Mouse (Mus musculus): Measurements from ENCODE around the gene Slc23a3. TPM values are rescaled to one million over a fixed set of nuclear protein-coding genes. Genes with fewer than 3 reads are reported as not detected.

Gene Slc23a3
- polyA plus RNA-seq, 1 experiment from 2014 or later = 1.4 TPM

DNA sequence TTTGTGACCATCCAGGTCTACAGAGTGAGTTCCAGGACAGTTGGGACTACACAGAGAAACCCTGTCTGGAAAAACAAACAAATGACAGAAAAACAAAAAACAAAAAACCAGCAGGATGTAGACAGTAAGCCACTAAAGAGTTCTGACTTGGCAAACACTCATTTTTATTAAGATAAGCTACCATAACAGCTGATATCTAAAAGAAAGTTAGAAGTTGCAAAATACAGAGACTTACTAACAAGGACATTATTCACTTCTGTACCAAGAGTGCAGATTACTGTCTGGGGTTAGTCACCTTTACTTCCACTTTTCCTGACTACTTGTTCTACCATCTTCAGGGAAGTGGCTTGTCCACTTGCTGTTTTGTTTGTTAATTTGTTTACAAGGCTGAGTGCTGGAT lies 25.3 kb upstream of the Slc23a3 start:
- no peaks in the 10 kb centered on the region for H3K4me1 ChIP-seq (ENCODE audit: insufficient read depth, low read depth, low read length)
- TF ChIP-seq CTCF (IDR thresholded peaks at IDR 0.05) (no peak), EP300 (IDR thresholded peaks at IDR 0.05) (no peak)

DNA sequence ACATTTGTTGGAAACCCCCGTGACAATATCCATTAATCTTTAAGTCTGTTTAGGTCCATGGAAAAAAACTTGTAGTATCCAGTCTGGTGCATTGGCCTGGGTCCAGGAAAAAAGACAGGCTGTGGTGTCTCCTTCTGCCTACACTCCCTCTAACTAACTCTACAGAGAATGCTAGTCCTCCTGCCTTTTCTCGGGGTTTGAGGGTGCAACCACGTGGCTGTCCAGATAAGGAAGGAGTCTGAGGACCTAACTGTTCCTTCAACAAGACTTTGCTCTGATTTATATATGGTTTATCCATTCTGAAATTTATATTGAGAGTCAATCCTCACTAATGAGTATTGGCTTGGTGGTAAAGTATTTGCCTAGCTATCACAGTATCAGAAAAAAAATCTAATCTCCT lies 22.1 kb upstream of the Slc23a3 start:
- H3K27me3 ChIP-seq (replicated peaks; ENCODE audit: insufficient read depth, low read length) = no peaks in the 10 kb centered on the region
- no peak for ATAC-seq
- H3K4me1 ChIP-seq (ENCODE audit: insufficient read depth, low read depth, low read length) = no peaks in the 10 kb centered on the region
- H3K27ac ChIP-seq (ENCODE audit: low read length) = no peak overlapping the region
- no peaks in the 10 kb centered on the region for H3K36me3 ChIP-seq (ENCODE audit: insufficient read depth, low read length)
- WGBS = 28% methylated on average over 3 of the region's 3 CpGs
- H3K4me2 ChIP-seq (replicated peaks; ENCODE audit: low read depth, low read length) = no peak overlapping the region
- H3K9ac ChIP-seq (replicated peaks; ENCODE audit: low read depth) = no peak overlapping the region
- H3K4me3 ChIP-seq (ENCODE audit: low read depth, low read length) = no peak overlapping the region
- TF ChIP-seq EP300 (IDR thresholded peaks at IDR 0.05) (no peak), CTCF (IDR thresholded peaks at IDR 0.05) (no peak)
- no peak for DNase-seq (ENCODE audit: low spot score)
- no peaks in the 10 kb centered on the region for H3K9me3 ChIP-seq (ENCODE audit: low read length)

More for the DNA sequence above, 25.3 kb upstream of the Slc23a3 start:
- H3K4me2 ChIP-seq (replicated peaks; ENCODE audit: low read depth, low read length) = no peak overlapping the region
- no peaks in the 10 kb centered on the region for H3K36me3 ChIP-seq (ENCODE audit: insufficient read depth, low read length)
- H3K9me3 ChIP-seq (ENCODE audit: low read length) = no peaks in the 10 kb centered on the region
- H3K27ac ChIP-seq (ENCODE audit: low read length) = no peak overlapping the region
- no peak overlapping the region for H3K9ac ChIP-seq (replicated peaks; ENCODE audit: low read depth)
- ATAC-seq (no peak), DNase-seq (ENCODE audit: low spot score) (no peak)
- no peak overlapping the region for H3K4me3 ChIP-seq (ENCODE audit: low read depth, low read length)
- H3K27me3 ChIP-seq (replicated peaks; ENCODE audit: insufficient read depth, low read length) = no peaks in the 10 kb centered on the region

DNA sequence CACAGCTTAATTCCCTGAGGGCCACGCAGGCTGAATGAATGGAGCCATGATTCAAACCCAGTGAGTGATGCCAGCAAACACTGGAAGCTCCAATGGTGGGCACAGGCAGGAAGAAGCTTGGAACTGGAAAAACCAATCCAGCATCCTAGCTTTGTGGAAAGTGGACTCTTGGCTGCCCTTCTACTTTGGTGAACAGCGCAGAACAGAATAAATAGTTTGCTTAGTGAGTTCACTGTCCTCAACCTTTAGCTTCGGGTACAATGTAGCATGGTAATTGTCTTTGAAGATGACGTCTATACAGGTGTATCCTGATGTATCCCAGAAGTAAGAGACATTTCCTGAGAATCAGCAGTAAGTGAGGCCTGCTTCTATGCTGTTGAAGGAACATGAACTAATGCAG lies 15.0 kb upstream of the Slc23a3 start:
- H3K27me3 ChIP-seq (replicated peaks; ENCODE audit: insufficient read depth, low read length) = no peaks in the 10 kb centered on the region
- no peak overlapping the region for H3K27ac ChIP-seq (ENCODE audit: low read length)
- DNase-seq (ENCODE audit: low spot score) = no peak
- no peaks in the 10 kb centered on the region for H3K4me1 ChIP-seq (ENCODE audit: insufficient read depth, low read depth, low read length)
- no peak overlapping the region for H3K9ac ChIP-seq (replicated peaks; ENCODE audit: low read depth)
- WGBS = 83% methylated on average over 4 of the region's 4 CpGs
- no peak for TF ChIP-seq EP300 (IDR thresholded peaks at IDR 0.05)
- TF ChIP-seq CTCF (IDR thresholded peaks at IDR 0.05) = no peak
- ATAC-seq = no peak
- no peak overlapping the region for H3K4me2 ChIP-seq (replicated peaks; ENCODE audit: low read depth, low read length)
- H3K9me3 ChIP-seq (ENCODE audit: low read length) = no peaks in the 10 kb centered on the region
- peaks cover 15% of the 10 kb centered on the region for H3K36me3 ChIP-seq (ENCODE audit: insufficient read depth, low read length)
- no peak overlapping the region for H3K4me3 ChIP-seq (ENCODE audit: low read depth, low read length)

DNA sequence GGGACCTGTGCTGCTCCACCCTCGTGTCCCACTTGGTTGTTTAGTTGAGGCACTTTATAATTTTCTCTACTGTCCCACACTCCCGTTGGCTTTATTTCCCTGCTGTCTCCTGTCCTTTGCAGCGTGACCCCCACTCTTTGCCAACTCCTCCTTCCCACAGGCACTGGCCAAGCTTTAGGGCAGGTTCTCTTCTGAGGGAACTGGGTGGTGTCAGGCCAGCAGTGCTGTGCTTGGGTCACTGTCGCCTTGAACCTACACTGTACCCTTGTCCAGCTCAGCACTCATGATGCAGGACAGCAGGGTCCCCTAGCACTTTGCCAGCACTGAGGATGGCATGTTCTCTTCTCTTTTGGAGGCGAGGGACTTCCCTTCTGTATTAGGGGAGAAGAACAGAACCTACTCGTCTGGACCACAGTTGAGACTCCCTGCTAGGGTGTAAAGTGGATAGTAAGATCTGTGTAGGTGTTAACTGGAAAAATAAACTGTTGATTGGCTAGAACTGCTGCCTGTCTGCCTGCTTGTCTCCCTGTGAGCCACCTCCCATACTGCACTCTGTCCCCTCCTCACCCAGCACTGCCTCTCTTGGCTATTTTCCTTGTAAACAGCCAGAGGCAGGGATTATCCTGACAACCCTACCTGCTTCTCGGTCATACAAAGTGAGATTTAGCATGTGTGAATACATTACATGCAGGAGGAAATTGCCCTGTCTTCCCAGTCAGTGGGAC lies 13.9 kb upstream of the Slc23a3 start:
- Histone ChIP-seq H3K9ac (replicated peaks; ENCODE audit: low read depth) (no peak overlapping the region), H3K4me3 (ENCODE audit: low read depth, low read length) (no peak overlapping the region), H3K27me3 (replicated peaks; ENCODE audit: insufficient read depth, low read length) (no peaks in the 10 kb centered on the region), H3K36me3 (ENCODE audit: insufficient read depth, low read length) (peaks cover 15% of the 10 kb centered on the region), H3K4me1 (ENCODE audit: insufficient read depth, low read depth, low read length) (peaks cover 4% of the 10 kb centered on the region; the same call in 1 of the 2 replicates), H3K4me2 (replicated peaks; ENCODE audit: low read depth, low read length) (no peak overlapping the region), H3K9me3 (ENCODE audit: low read length) (no peaks in the 10 kb centered on the region), H3K27ac (ENCODE audit: low read length) (no peak overlapping the region)
- TF ChIP-seq EP300 (IDR thresholded peaks at IDR 0.05) = no peak
- no peak for TF ChIP-seq CTCF (IDR thresholded peaks at IDR 0.05)
- DNase-seq (ENCODE audit: low spot score) = no peak
- ATAC-seq = no peak
- 79% methylated on average over 7 of the region's 7 CpGs for WGBS

DNA sequence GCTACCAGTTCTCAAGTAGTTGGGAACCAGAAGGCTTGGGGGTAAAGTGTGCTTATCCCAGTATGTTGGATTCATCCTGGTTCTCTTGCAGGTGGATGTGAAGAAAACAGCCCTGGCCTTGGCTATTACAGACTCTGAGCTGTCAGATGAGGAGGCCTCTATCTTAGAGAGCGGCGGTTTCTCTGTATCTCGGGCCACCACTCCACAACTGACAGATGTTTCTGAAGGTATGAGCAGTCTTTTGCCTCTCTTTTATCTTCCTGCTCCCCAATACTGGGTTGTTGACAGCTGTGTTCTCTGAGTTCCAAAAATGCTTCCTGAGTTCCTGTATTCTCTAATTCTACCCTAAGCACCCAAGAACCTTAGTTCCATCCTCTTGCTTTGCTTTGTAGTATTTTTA lies 11.9 kb upstream of the Slc23a3 start:
- ATAC-seq (no peak), DNase-seq (ENCODE audit: low spot score) (no peak)
- H3K4me3 ChIP-seq (ENCODE audit: low read depth, low read length) = no peak overlapping the region
- no peaks in the 10 kb centered on the region for H3K9me3 ChIP-seq (ENCODE audit: low read length)
- no peak overlapping the region for H3K4me2 ChIP-seq (replicated peaks; ENCODE audit: low read depth, low read length)
- TF ChIP-seq CTCF (IDR thresholded peaks at IDR 0.05) (no peak), EP300 (IDR thresholded peaks at IDR 0.05) (no peak)
- H3K4me1 ChIP-seq (ENCODE audit: insufficient read depth, low read depth, low read length) = peaks cover 4% of the 10 kb centered on the region; the same call in 1 of the 2 replicates
- H3K27me3 ChIP-seq (replicated peaks; ENCODE audit: insufficient read depth, low read length) = no peaks in the 10 kb centered on the region
- H3K27ac ChIP-seq (ENCODE audit: low read length) = no peak overlapping the region
- H3K9ac ChIP-seq (replicated peaks; ENCODE audit: low read depth) = no peak overlapping the region
- whole genome bisulfite sequencing = 96% methylated on average over 3 of the region's 3 CpGs
- H3K36me3 ChIP-seq (ENCODE audit: insufficient read depth, low read length) = peaks cover 15% of the 10 kb centered on the region

DNA sequence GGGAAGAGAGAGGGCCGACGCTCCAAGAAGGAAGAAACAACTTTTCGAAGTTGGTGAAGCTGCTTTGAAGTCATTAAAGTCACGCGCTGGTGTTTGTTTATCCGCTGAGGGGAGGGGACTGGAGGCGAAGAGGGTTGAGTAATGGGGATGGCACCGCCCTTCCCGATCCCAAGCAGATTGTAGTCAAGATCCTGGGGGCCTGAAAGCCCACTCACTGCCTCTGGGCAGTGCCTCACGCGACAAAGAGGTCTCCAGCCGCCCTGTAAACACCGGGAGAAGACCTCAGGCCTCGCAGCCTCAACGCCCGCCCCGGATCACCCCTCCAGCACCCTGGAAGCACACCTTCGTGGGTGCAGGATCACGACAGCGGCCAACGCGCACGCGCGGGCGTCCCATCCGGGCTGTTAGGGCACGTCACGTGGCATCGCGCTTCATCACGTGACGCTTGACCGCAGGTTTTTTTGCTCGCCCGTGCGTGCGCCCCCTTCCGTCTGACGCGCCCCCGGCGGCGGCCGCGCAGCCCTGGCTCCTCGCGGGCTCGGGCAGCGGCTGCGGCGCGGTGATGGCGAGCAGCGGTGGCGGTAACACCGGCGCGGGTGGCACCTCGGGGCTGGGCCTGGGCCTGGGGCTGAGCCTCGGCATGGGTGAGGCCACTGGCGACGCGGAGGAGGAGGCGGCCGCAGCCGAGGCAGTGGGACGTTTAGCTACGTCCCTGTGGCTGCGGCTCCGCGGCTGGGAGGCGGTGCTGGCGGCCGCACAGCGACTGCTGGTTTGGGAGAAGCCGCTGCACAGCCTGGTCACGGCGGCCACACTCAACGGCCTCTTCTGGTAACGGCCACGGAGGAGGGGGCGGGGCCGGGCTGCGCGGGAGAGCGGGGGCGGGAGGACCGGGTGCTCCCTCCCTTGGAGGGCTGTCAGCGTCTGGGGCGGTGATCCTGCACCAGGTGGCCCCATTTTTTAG lies 8.9 kb upstream of the Slc23a3 start, which contains the start of the genes Cnppd1 and Retreg2:
Gene Cnppd1 (minus strand): TSS at position 411 of the 961 bp plus-strand sequence.
Gene Retreg2 (plus strand): TSS at position 478 of the 961 bp plus-strand sequence.
- peak; percentile 74 for TF ChIP-seq CTCF (IDR thresholded peaks at IDR 0.05)
- TF ChIP-seq EP300 (IDR thresholded peaks at IDR 0.05) = peak; percentile 60
- Histone ChIP-seq H3K4me2 (replicated peaks; ENCODE audit: low read depth, low read length) (peak within 1 kb of the TSS; percentile 89), H3K9ac (replicated peaks; ENCODE audit: low read depth) (peak within 1 kb of the TSS; percentile 77), H3K4me3 (ENCODE audit: low read depth, low read length) (peak within 1 kb of the TSS; percentile 81), H3K4me1 (ENCODE audit: insufficient read depth, low read depth, low read length) (peaks cover 4% of the 10 kb centered on the region; the same call in 1 of the 2 replicates), H3K9me3 (ENCODE audit: low read length) (no peaks in the 10 kb centered on the region), H3K36me3 (ENCODE audit: insufficient read depth, low read length) (peaks cover 20% of the 10 kb centered on the region; the same call in 1 of the 2 replicates), H3K27me3 (replicated peaks; ENCODE audit: insufficient read depth, low read length) (no peaks in the 10 kb centered on the region), H3K27ac (ENCODE audit: low read length) (peak within 1 kb of the TSS; percentile 98)
- peak; percentile 97 for DNase-seq (ENCODE audit: low spot score)
- peak; percentile 90 for ATAC-seq
- 1% methylated on average over 64 of the region's 91 CpGs for WGBS
